Mouse (Mus musculus) heart, postnatal 0 days (tissue): ENCODE results near the gene Dpm2. TPM values are rescaled to one million over a fixed set of nuclear protein-coding genes. Genes with fewer than 3 reads are reported as not detected.

Experiments
- ATAC-seq: fragments of 200-750 bp; cut with Nextera tagmentation; 2 replicates; pipeline ENCODE4 v1.8.0; 2017; ENCODE audit warnings: low read depth, moderate number of reproducible peaks, moderate library complexity; ENCODE audit not compliant: insufficient read depth
- DNase-seq: peaks from one replicate; pipeline ENCODE4 v3.0.0-alpha.2; 2016; ENCODE audit warnings: low spot score
- H3K27ac ChIP-seq: fragments of 300-500 bp; sonication (generic); 2 replicates; pipeline ENCODE4 v1.5.1; 2014; ENCODE audit warnings: low read depth, mild to moderate bottlenecking
- H3K27me3 ChIP-seq: fragments of 300-500 bp; sonication (generic); 2 replicates; pipeline ENCODE4 v1.6.1; 2014; ENCODE audit warnings: low read length, mixed read lengths; ENCODE audit not compliant: control insufficient read depth, insufficient read depth
- H3K36me3 ChIP-seq: fragments of 300-500 bp; sonication (generic); replicated peaks from 2 replicates; pipeline ENCODE4 v1.6.1; 2014; ENCODE audit warnings: low read length, mixed read lengths; ENCODE audit not compliant: control insufficient read depth, insufficient read depth
- H3K4me1 ChIP-seq: fragments of 300-500 bp; sonication (generic); 2 replicates; pipeline ENCODE4 v1.6.1; 2014; ENCODE audit warnings: antibody characterized with exemption; ENCODE audit not compliant: control insufficient read depth, insufficient read depth
- H3K4me2 ChIP-seq: fragments of 300-500 bp; sonication (generic); 2 replicates; pipeline ENCODE4 v1.6.1; 2014; ENCODE audit warnings: low read depth, mild to moderate bottlenecking, low read length, moderate library complexity
- H3K4me3 ChIP-seq: fragments of 300-500 bp; sonication (generic); 2 replicates; pipeline ENCODE4 v1.5.1; 2014; ENCODE audit warnings: low read depth, low read length
- H3K9ac ChIP-seq: fragments of 300-500 bp; sonication (generic); replicated peaks from 2 replicates; pipeline ENCODE4 v1.6.1; 2014; ENCODE audit warnings: low read depth, low read length, mixed read lengths
- H3K9me3 ChIP-seq: fragments of 300-500 bp; sonication (generic); replicated peaks from 2 replicates; pipeline ENCODE4 v1.6.1; 2016; ENCODE audit warnings: low read length; ENCODE audit not compliant: control insufficient read depth
- CTCF ChIP-seq: IDR thresholded peaks from 2 replicates; pipeline ENCODE4 v1.5.1; 2016; ENCODE audit warnings: antibody characterized with exemption, control low read depth, low read depth
- EP300 ChIP-seq: IDR thresholded peaks from 2 replicates; pipeline ENCODE4 v1.6.1; 2016; ENCODE audit warnings: antibody characterized with exemption, low read depth
- WGBS: fragments of 180-500 bp; shearing (Covaris S2); extraction: QIAGEN DNeasy Blood & Tissue Kit; methylation state at CpG from one replicate; pipeline ENCODE4 v1.1.7; 2014; 5-methylcytosine and 5-hydroxymethylcytosine counted together
- polyA plus RNA-seq: library from polyadenylated mRNA; unstranded; fragments of >200 nt; fragmentation: Nextera tagmentation; extraction: Ambion mirVana; gene quantifications from 2 replicates; pipeline ENCODE4 v1.2.1, GENCODE M21; 2015
- total RNA-seq: library from RNA; depleted of rRNA; stranded (reverse); fragments of >200 nt; gene quantifications from 2 replicates; pipeline ENCODE4 v1.2.3, GENCODE M21; 2014; ENCODE audit warnings: low replicate concordance; rRNA removed

Gene Dpm2
- total RNA-seq (17.9 and 31.0 TPM in 2 replicates), polyA plus RNA-seq (56.1 and 58.4 TPM in 2 replicates)

GRCm38 (mm10) chr2:32570698-32571494 lies at the start of gene Dpm2:
Gene Dpm2 (plus strand): TSS chr2:32570858.
- H3K4me1 ChIP-seq = peaks cover 22% of the 10 kb centered on the region; the same call in 1 of the 2 replicates
- ATAC-seq (peak; percentile 77), DNase-seq (peak; percentile 94)
- H3K27ac ChIP-seq = peak within 1 kb of the TSS; percentile 57
- peaks cover 9% of the 10 kb centered on the region for H3K27me3 ChIP-seq
- H3K4me3 ChIP-seq = peak within 1 kb of the TSS; percentile 68
- WGBS = under 1% methylated on average over 36 of the region's 36 CpGs
- H3K9ac ChIP-seq = peak within 1 kb of the TSS; percentile 76
- H3K36me3 ChIP-seq = peaks cover 36% of the 10 kb centered on the region
- H3K4me2 ChIP-seq = peak within 1 kb of the TSS; percentile 93
- H3K9me3 ChIP-seq = no peaks in the 10 kb centered on the region
- TF ChIP-seq EP300 = no peak
- TF ChIP-seq CTCF = no peak

GRCm38 (mm10) chr2:32524536-32525031 lies 46.1 kb upstream of the Dpm2 start:
- H3K36me3 ChIP-seq = no peaks in the 10 kb centered on the region
- WGBS = 89% methylated on average over 13 of the region's 13 CpGs
- no peak overlapping the region for H3K9ac ChIP-seq
- no peaks in the 10 kb centered on the region for H3K4me1 ChIP-seq
- no peaks in the 10 kb centered on the region for H3K27me3 ChIP-seq
- H3K9me3 ChIP-seq = no peaks in the 10 kb centered on the region
- no peak overlapping the region for H3K27ac ChIP-seq
- H3K4me2 ChIP-seq = no peak overlapping the region
- no peak for ATAC-seq
- TF ChIP-seq CTCF (no peak), EP300 (no peak)
- H3K4me3 ChIP-seq = no peak overlapping the region
- DNase-seq = no peak

GRCm38 (mm10) chr2:32525816-32526215 lies 44.8 kb upstream of the Dpm2 start:
- WGBS = 86% methylated on average over 12 of the region's 12 CpGs

GRCm38 (mm10) chr2:32527468-32527966 lies 43.1 kb upstream of the Dpm2 start:
- Histone ChIP-seq H3K4me3 (no peak overlapping the region), H3K9me3 (no peaks in the 10 kb centered on the region), H3K9ac (no peak overlapping the region), H3K4me2 (no peak overlapping the region), H3K36me3 (no peaks in the 10 kb centered on the region), H3K4me1 (no peaks in the 10 kb centered on the region), H3K27ac (no peak overlapping the region), H3K27me3 (no peaks in the 10 kb centered on the region)
- WGBS = 83% methylated on average over 14 of the region's 14 CpGs
- DNase-seq = no peak
- ATAC-seq = no peak
- TF ChIP-seq CTCF (no peak), EP300 (no peak)

More at GRCm38 (mm10) chr2:32525816-32526215, 44.8 kb upstream of the Dpm2 start:
- Histone ChIP-seq H3K9me3 (no peaks in the 10 kb centered on the region), H3K9ac (no peak overlapping the region), H3K4me3 (no peak overlapping the region), H3K27ac (no peak overlapping the region), H3K4me2 (no peak overlapping the region), H3K4me1 (no peaks in the 10 kb centered on the region), H3K36me3 (no peaks in the 10 kb centered on the region), H3K27me3 (no peaks in the 10 kb centered on the region)
- no peak for TF ChIP-seq CTCF
- TF ChIP-seq EP300 = no peak
- ATAC-seq = no peak
- DNase-seq = no peak

- Histone ChIP-seq H3K9ac (no peak overlapping the region), H3K4me1 (no peaks in the 10 kb centered on the region), H3K27ac (no peak overlapping the region), H3K27me3 (no peaks in the 10 kb centered on the region), H3K4me2 (no peak overlapping the region), H3K36me3 (no peaks in the 10 kb centered on the region), H3K9me3 (no peaks in the 10 kb centered on the region), H3K4me3 (no peak overlapping the region)
- no peak for TF ChIP-seq EP300
- no peak for TF ChIP-seq CTCF
- whole genome bisulfite sequencing = 91% methylated on average over 1 of the region's 1 CpGs
- no peak for ATAC-seq
- no peak for DNase-seq
Observed at GRCm38 (mm10) chr2:32528326-32528725, 42.3 kb upstream of the Dpm2 start.
